Mouse (Mus musculus): ENCODE results near the gene Otud7a.

DNA sequence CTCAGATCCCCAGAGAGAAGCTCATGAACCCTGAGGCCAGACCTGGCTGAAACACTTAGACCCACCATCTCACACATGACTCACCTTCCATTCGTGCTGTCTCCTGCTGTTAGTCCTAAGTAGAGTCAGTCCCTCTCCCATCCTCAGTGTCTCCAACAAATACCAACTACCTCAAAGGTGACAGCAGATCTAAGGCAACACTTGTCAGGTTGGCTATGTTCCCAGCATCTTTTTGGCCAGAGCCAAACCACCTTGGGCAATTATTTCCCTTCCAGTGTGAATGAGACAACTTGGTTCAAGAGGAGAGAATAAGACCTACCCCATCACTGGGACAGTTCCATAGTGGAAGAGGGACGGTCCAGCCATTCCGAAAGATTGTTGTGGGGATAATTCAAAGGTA lies 10.7 kb downstream of the Otud7a start:
- TF ChIP-seq CTCF (IDR thresholded peaks at IDR 0.05) (no peak), POLR2A (IDR thresholded peaks at IDR 0.05; ENCODE audit: insufficient read depth, low read depth, low read length) (no peak), EP300 (IDR thresholded peaks at IDR 0.05; ENCODE audit: insufficient read depth, low read depth, low read length) (no peak)

Measured in heart, adult 2 months (tissue).